Mouse (Mus musculus) v-Abl transformed pro-B cells (cell line): ENCODE results near the gene Mrpl40.
"Not testable (repeated sequence)": the region's sequence is repeated elsewhere in the genome, so short reads cannot be mapped to it uniquely, and the experiment has no call there.

Experiments used
- in situ Hi-C, 2 experiments: fragments of 400-800 bp; cut with MboI; formaldehyde crosslinking; loops; one replicate each; pipeline ENCODE4 v1.15.1; 2025; ENCODE audit not compliant: unreplicated experiment in 2 of 2

The Mrpl40 gene

DNA sequence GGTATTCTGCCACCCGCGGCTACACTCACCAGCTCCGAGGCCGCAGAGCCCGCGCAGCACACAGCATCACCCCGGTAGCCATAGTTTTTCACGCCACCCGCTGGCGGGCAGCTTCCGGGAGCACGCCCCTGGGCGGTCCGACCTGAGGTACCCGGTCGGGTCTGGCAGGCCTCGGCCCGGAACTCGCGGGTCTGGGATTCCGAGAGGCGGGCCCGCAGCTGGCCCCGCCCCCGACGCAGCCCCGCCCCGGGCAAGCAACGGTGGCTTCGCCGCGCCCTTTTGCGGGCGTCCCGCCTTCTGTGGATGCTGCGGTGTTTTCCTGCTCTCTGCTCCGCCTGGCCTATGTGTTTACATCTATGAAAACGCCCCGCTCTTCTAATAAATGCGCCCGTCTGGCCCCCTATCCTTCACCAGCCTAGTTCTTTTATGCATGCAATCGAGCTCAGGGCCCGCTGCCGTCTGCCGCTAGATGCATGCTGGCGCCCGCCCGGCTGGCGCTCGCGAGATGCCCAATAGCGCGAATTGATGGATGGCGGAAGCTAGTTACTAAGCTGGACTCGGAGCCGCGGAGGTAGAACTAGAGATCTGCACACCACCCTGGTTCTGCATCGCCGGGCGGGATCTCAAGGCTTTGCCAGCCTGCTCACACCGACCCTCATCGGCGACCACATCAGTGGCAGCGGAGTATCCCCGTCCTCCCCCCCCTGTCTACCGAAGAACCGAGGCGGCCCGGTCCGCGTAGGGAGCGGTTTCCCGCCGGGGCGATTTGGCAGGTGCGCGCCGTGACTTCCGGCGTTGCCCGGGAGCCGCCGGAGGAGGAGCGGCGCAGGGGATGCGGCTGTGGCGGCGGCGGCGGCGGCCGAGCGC is at the start of gene Mrpl40, which contains the start of gene Hira:
Gene Mrpl40, minus strand, starts transcription at position 421 of the 867 bp plus-strand sequence.
Gene Hira, plus strand, starts transcription at position 596 of the 867 bp plus-strand sequence.
- in situ Hi-C loops: no loop called here

DNA sequence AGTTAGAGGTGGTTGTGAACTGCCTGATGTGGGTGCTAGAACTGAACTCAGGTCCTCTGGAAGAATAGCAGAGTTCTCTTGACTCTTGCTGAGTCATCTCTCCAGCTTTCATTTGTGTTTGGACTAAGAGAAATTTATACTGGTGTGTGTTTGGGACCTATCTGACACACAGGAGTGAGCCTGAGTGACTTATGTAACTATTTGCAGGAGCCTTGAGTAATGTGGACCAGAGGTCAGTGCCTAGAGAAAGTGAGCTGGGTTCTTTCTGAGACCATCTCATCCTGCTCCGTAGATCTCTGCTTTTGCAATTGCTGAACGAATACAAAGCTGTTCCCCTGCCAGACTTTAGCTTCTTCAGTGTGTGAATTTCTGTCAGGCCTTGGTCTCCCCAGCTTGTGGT is 45.1 kb upstream of the Mrpl40 start:
- in situ Hi-C loops: no loop called here

DNA sequence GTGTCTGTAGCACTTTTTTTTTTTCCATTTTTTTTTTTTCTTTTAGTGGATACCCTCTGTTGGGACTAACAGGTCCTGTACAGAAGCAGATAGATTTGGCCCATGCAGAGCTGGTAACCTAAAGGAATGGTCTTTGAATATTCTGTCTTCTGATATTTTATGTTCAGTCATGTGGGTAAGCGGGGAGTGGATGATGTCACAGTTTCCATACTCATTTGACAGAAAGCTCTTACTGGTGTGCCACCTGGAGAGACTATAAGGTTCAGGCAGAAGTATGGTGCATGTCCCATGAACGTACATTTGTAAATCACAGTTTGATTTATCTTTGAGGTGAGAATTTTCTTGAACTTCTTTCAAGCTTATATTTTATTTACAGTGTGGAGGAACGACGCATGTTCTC is 39.4 kb upstream of the Mrpl40 start:
- in situ Hi-C loops: no loop called here

DNA sequence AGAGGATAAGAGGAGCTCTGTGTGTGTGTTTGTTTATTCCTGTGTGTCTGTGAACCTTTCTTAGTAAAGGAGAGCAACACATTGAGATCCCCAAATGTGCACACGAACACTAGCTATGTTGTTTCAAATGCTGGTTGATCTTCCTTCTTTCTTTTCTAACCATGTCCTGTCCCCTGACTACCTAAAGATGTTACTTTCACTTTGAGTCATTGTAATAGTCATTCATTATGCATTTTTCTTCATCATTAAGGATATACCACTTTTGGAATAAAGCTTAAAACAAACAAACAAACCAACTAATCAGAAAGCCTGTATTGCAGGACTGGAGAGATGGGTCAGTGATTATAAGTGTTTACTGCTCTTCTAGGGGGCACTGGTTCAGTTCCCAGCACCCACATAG is 29.0 kb upstream of the Mrpl40 start:
- in situ Hi-C loops: no loop called here

DNA sequence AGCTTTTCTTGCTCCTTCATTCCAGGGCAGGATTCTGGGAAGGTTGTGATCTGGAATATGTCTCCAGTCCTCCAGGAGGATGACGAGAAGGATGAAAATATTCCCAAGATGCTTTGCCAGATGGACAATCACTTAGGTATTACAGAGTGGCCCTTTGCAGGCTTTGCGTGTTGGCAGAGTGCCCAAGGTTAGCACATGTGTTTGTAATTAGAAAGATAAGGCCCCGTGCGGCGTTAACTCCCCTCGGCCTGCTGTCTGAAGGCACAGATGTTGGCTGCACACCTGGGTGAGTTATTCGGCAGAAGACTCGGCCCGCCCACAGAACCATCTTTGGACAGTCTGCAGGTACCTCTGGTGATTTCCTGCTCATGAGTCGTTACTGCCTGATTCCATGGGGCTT is 19.8 kb upstream of the Mrpl40 start:
- in situ Hi-C loops: no loop called here

DNA sequence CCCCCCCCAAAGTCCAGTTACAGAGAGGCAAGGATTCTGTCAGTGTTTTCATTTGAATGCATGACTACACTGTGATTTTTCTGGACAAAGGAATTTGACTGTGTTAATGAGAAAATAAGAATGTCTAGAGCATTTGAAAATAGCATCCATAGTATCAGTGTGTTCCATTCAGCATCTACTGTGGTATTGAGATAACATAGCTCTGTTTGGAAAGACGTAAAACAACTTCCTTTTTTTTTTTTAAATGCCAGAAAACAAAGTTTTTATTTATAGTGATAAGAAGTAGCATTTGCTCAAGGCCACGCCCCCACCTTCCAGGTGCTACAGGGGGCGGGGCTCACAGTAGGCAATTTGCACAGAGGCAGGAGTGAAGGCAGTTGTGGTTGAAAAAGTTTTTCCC is 18.6 kb upstream of the Mrpl40 start:
- in situ Hi-C loops: no loop called here

DNA sequence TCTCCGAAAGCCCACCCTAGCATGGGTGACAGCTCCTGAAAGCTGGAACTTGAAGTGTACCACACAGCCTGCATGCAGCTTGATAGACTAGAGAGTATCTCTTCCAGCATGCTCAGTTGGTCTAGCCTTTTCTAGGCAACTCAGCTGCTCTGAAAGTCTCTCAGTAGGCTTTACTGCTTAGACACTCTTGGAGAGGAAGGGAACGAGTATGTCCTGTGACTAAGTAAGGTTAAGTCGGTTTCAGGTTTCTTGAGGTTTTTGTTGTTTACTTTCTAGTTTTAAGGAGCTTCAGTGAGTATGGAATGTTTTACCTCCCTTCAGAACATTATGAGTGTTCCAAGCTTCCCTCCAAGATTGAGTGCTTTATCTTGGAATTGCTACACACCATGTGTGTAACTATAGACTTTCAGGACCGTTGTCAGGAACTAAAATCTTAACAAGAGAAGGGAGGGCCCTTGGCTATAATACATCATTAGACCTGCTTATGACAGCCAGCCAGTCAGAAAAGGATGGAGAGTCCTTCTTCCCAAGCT is 17.2 kb upstream of the Mrpl40 start:
- in situ Hi-C loops: no loop called here

DNA sequence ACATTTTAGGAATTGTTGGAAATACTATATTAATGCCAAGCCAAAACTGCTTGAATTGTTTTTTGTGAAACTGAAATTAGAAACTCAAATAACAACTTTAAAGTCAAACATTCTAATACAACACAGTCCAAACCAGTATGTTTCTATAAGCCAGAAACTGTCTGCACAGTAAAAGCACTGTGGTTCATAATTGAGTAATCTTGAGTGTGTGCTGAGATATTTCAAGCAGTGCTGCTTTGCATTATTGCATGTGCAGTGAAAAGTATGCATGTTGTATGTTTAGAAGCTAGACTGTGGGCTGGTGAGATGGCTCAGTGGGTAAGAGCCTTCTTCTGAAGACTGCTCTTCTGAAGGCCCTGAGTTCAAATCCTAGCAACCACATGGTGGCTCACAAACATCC is 7.4 kb upstream of the Mrpl40 start:
- in situ Hi-C loops: no loop called here

DNA sequence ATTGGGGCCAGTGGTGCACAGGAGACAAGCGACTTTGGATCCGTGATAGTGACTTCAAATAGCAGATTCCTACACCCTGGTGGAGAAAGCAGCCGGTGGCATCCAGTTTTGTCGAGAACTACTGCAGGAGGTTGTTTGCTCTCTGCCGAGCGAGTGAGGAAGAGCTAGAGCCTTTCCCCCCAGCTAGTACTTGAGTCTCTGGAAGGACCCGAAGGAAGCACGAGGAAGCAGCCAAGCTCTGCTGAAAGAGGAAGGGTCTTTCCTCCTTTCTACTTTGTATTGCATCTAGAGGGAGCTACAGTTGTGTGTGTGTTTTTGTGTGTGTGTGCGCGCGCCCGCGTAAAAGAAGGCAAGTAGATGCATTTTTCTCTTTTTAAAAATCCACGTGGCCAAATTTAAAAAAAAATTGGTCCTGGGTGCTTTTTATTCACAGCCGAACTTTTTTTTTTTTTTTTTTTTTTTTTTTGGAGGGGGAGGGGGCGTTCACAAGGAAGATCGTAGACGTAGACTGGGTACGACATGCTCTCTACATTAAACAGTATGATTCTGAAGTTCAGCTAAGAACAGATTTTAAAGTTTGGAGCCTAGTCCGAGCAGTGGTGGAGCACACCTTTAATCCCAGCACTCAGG is 1.5 kb upstream of the Mrpl40 start:
- in situ Hi-C loops: no loop called here

DNA sequence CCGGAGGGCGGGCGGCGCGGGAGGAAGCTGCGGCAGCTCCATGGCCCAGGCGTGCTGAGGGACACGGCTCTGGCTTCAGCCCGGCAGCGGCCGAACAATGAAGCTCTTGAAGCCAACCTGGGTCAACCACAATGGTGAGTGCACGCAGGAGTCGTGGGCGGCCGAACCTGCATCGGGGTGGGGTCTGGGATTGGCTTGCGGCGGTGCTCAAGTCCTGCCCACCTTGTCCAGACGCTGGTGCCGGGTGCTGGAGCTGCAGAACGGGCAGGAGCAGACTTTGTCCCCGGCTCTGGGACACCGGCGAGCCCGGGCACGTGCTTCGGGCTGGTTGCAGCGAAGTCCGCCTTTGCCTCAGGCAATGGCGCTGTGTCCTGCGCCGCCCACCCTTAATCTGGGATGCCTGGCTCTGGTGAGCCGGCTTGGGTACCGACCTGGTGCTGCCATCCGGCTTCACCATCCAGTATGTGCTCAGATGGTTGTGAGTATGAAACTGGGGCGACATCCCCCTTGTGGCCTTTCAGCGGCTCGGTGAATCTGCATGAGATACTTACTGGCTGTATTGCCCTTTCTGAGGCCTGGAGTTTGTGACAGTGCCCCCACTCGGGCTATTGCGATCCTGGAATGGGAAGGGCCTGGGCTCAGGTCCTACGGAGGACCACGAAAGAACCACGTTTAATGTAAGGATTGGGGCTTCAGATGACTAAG is 876 bp upstream of the Mrpl40 start:
- in situ Hi-C loops: no loop called here

DNA sequence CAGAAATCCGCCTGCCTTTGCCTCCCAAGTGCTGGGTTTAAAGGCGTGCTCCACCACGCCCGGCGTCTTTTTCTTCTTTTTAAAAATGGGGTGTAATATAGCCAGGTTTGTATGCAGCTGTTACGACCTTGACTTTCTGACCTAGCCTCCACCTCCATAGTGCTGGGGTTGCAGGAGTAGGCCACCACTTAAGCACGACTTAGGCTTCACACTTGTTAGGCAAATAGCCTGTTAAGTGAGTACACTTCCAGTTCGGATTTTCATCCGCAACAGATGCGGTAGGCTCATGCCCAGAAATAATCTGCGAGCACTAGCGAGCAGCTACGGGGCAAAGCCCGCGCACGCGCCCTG is 596 bp downstream of the Mrpl40 start:
- in situ Hi-C loops: no loop called here

DNA sequence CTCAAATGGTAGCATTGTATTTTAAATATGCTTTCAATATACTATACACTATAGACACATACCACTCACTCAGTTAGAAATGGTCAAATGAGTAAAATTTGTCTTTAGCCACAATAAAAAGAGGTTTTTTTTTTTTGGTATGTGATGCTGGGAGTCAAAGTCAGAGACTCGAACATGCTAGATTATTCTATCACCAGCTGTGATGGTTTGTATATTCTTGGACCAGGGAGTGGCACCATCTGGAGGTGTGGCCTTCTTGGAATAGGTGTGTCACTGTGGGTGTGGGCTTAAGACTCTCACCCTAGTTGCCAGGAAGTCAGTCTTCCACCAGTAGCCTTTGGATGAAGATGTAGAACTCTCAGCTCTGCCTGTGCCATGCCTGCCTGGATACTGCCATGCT is 6.2 kb downstream of the Mrpl40 start:
- in situ Hi-C loops: not testable (repeated sequence)

DNA sequence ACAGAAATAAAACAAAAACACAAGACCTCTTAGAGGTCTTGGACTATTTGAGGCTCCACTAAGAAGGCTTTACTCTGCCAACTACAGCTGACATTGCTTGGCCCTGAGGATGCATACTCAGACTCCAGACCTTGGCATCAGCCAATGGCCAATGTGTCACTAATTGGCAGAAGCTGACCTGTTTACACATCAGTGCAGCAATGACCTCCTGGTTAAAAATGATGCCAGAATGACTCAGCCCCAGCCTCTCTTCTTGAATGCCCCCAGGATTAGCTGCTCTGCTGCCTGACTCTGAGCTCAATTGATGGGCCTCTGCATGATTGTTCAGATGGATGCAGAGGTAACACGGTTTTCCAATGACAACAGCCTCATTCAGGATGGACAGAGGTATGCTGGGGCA is 16.5 kb downstream of the Mrpl40 start:
- in situ Hi-C loops: no loop called here

DNA sequence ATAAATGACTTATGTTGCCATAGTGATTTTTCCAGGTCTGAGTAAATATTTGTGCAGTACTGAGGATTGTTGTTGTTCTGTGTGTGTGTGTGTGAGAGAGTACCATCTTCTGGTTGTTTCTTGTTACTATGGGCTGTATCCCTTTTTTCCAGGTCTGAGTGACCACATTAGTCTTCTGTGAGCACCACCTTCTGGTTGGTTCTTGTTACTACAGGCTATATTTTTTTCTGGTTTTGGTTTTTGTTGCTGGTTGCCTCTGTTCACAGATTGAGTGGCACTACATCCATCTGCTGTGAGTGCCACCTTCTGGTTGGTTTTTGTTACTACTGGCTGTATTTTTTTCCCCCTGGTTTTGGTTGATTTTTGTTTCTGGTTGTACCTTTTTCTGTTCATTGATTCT is 18.1 kb downstream of the Mrpl40 start:
- in situ Hi-C loops: loop anchor here (10.0 kb wide), 2 partner anchors 164 to 174 kb away; no protein-coding TSS in a partner anchor

DNA sequence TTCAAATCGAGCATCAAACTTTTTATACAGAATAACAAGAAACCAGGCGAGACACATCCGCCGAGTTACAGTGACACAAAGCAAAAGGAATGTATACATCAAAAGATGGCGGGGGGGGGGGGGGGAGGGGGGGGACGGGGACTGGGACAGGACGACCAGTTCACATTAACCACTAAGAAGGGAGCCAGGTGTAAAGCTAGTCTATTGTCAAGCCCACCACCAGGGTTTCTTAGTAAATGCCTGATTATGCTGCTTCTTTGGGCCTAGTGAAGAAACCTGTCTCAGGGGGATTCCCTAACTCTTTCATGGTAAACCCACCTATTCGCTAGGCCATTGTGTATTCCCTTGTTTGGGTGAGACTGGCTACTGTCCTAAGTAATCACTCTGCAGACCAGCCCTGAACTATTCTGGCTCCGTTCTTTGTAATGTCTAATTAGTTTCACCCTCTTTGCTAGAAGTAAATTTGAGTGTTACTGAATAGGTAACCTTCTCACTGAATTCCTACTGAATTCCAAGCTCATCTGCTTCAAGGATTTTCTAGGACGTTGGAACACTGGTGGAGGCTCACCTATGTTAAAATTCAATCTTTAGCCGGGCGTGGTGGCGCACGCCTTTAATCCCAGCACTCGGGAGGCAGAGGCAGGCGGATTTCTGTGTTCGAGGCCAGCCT is 27.0 kb downstream of the Mrpl40 start:
- in situ Hi-C loops: loop anchor here (10.0 kb wide), 2 partner anchors 155 to 165 kb away; no protein-coding TSS in a partner anchor

DNA sequence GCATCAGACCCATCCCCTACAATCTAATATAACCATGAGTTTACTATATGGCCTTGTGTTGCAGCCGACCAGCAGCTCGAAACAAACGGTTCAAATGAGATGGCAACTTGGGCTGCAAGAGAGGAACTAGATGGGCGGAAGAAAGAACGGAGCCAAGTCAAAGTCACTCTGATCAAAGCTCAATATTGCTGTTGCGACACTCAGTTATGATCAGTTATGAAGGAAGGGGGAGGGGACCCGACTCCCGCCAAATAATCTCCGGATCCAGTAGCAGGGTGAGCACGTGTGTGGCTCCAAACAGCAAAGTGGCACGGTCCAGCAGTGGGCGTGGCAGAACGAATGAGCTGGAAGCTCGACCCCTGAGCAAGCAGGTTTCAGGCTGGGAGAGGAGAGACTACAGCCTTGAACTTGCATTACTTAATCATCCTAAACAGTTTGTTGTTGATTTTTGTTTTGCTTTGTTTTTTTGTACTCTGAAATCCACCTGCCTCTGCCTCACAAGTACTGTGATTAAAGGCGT is 30.3 kb downstream of the Mrpl40 start:
- in situ Hi-C loops: no loop called here

DNA sequence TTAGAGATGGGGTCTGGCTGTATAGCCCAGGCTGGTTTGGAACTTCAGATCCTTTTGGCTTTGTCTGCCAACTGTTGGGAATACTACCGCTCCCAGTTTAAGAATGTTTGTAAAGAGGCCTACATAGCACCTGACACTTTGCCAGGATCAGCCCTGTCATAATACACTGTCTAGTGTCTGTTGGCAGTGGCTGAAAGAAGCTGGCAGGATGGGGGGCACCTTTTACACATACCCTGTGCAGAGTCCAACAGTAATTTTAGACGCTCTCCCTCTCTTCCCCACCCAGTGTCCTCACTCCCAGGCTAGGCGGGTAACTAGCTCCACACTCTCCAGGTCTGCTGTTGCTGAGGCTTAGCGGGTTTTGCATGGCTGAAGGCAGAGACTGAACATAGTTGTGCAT is 38.3 kb downstream of the Mrpl40 start:
- in situ Hi-C loops: no loop called here

DNA sequence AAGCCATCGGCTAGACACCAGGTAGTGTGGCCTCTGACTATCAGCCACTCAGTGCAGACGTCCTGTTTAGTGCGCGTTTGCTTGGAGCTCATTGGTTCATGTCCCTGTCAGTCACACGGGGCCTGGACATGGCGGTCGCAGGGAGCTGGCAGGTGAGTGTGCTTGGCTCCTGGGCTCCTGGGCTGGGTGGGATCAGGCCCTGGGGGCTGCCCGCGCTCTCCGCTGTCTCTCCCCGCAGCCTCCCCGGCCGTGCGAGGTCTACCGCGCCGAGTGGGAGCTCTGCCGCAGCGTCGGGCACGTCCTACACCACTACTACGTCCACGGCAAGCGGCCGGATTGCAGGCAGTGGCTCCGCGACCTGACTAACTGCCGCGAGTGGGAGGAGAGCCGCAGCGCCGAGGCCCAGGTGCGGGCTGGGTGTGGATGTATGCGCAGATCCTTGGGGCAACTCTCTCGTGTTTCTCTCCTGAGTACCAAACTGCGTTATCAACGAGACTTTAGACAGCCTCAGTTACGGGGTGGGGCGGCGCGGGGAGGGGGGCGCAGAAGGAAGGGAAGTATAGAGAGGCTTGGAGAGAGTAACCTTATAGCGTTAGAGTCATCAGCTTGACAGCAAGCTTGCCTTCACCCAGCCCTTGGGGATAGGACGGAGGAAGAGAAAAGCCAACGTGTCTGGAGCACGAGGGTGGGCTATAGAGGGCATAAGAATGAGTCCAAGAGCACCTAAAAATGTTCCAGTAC is 40.0 kb downstream of the Mrpl40 start, which contains the start of the genes 2510002D24Rik and Gm28539:
Gene 2510002D24Rik, plus strand, starts transcription at position 111 of the 741 bp plus-strand sequence.
Gene Gm28539, plus strand, starts transcription at position 117 of the 741 bp plus-strand sequence.
- in situ Hi-C loops: no loop called here

DNA sequence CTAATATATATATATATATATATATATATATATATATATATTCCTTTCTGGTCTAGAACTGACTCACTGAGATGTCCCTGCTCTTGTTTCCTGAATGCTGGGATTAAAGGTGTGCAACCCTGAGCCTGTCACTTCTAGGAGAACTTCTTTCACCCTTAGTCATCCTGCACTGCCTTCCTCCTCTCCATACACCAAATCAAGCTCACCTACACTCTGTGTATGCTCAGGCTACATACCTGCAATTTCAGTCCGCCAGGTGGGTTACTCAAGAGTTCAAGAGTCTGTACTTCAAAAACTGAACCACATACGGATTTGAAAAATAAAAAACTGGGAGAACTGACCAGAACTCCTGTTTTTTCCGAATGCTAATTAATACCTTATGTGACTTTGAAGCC is 40.6 kb downstream of the Mrpl40 start:
- in situ Hi-C loops: no loop called here

DNA sequence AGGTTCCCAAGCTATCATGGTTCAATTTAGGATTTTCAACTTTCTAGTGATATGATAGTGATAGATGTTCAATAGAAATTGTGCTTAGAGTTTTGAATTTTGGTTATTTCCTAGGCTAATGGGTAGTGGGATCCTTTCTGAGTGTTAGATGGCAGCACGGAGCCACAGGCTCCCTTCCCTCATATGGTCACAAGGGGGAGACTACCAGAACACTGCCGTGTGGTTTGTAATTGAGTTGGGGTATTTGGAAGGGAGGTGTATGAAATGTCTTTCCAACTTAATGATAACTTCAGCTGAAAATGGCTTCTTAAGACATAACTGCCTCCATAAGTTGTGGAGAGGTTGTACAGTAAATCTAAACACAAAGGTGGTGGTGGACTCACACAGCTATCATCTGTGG is 43.2 kb downstream of the Mrpl40 start:
- in situ Hi-C loops: no loop called here
